Mouse (Mus musculus) erythroblast, adult 5-6 weeks (primary cell): Measurements from ENCODE around the gene Myrf. TPM values are rescaled to one million over a fixed set of nuclear protein-coding genes. Genes with fewer than 3 reads are reported as not detected.

Experiments
- ATAC-seq: replicated peaks from 2 replicates; pipeline ENCODE4 v1.8.0; 2016; ENCODE audit warnings: moderate number of reproducible peaks, mild to moderate bottlenecking, moderate TSS enrichment, inconsistent platforms; ENCODE audit not compliant: poor library complexity, low FRiP score, severe bottlenecking
- total RNA-seq, 2 experiments: library from RNA; stranded (forward) in 1 of 2; stranded (reverse) in 1 of 2; fragments of 150-400 nt in 1 of 2; fragments of 200-764, 138-1000 nt in 1 of 2; gene quantifications; 2 replicates each; pipeline versions ENCODE4 v1.2.3 to v1.2.4; 2015 to 2017; ENCODE audit warnings: low replicate concordance in 2 of 2

Myrf gene
- total RNA-seq (2015; ENCODE audit: low replicate concordance) (not detected in 2 replicates), total RNA-seq (2017; ENCODE audit: low replicate concordance) (0.42 TPM in 1 of 2 replicates, not detected in the other)

- ATAC-seq = peak; percentile 63
These were observed at the start of gene Myrf for GRCm38 (mm10) chr19:10240654-10241305. TSS of gene Myrf (minus strand) at chr19:10240748.

- ATAC-seq = no peak
These were observed 49.1 kb upstream of the Myrf start for GRCm38 (mm10) chr19:10289609-10290150.

GRCm38 (mm10) chr19:10288125-10289040 is 47.8 kb upstream of the Myrf start:
- no peak for ATAC-seq

- ATAC-seq = no peak
These were observed 45.9 kb upstream of the Myrf start for GRCm38 (mm10) chr19:10286458-10286872.

GRCm38 (mm10) chr19:10280771-10281540 is 40.4 kb upstream of the Myrf start:
- ATAC-seq = no peak

- ATAC-seq = no peak
These were observed 39.1 kb upstream of the Myrf start for GRCm38 (mm10) chr19:10279668-10280067.

GRCm38 (mm10) chr19:10278669-10279324 is 38.2 kb upstream of the Myrf start:
- no peak for ATAC-seq

- no peak for ATAC-seq
These were observed 37.2 kb upstream of the Myrf start for GRCm38 (mm10) chr19:10277759-10278158.

- ATAC-seq = no peak
These were observed 36.8 kb upstream of the Myrf start for GRCm38 (mm10) chr19:10277331-10277730.

GRCm38 (mm10) chr19:10276483-10277144 is 36.1 kb upstream of the Myrf start:
- ATAC-seq = no peak

- ATAC-seq = no peak
These were observed 33.5 kb upstream of the Myrf start for GRCm38 (mm10) chr19:10274056-10274455.

- no peak for ATAC-seq
These were observed 32.2 kb upstream of the Myrf start for GRCm38 (mm10) chr19:10272746-10273145.

- no peak for ATAC-seq
These were observed 31.0 kb upstream of the Myrf start for GRCm38 (mm10) chr19:10271592-10271991.

GRCm38 (mm10) chr19:10270356-10270755 is 29.8 kb upstream of the Myrf start:
- ATAC-seq = no peak

GRCm38 (mm10) chr19:10268851-10269250 is 28.3 kb upstream of the Myrf start:
- no peak for ATAC-seq

- no peak for ATAC-seq
These were observed 27.4 kb upstream of the Myrf start for GRCm38 (mm10) chr19:10267953-10268352.

GRCm38 (mm10) chr19:10267057-10267456 is 26.5 kb upstream of the Myrf start:
- no peak for ATAC-seq

- no peak for ATAC-seq
These were observed 25.8 kb upstream of the Myrf start for GRCm38 (mm10) chr19:10266196-10266850.
